Mouse (Mus musculus): ENCODE measurements around the gene Zcchc12.

GRCm38 (mm10) chrX:36221366-36221765 lies 25.7 kb downstream of the Zcchc12 start:
- TF ChIP-seq TAL1 (IDR thresholded peaks at IDR 0.05; ENCODE audit: low read length) (no peak), GATA1 (IDR thresholded peaks at IDR 0.05; ENCODE audit: low read length) (no peak)

Measured in erythroblast, embryonic 14.5 days (primary cell).